Mouse (Mus musculus): ENCODE data around the gene Klrb1.

DNA sequence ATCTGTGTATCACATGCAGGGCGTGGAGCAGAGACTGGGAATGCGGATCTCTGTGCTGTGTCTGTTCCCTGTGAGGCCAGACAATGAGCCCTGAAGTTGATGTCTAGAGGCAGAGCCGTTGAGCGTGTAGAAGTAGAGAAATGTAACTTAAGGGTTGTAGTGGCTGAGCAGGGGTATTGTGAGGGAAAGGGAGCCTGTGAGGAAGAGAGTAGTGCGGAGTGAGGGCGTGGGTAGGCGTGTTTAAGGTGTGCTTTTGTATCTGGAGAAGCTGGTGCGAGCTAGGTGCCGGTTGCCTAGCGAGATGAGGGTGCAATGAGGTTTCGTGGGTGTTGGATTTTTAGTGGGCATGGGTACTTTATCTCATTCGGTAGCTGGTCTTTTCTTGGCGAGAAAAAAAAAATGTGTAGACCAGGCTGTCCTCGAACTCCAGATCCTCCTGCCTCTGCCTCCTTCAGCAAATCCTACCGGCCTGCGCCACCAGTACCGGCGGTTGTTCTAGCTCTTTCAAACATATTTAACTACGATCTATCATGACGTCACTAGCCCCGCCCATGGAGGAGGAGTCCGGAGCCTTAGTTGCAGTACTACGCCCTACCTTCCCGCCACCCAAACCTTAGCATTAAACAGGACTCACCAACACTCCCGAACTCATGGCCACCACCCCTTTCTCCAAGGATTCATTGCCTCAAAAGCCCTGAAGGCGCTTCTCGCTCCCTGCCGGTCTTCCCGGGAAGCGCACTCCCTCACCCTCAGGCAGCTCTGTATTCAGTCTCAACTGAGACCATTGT lies 41.1 kb upstream of the Klrb1 start:
- no peak for TF ChIP-seq TAL1 (IDR thresholded peaks at IDR 0.05; ENCODE audit: low read length)
- TF ChIP-seq GATA1 (IDR thresholded peaks at IDR 0.05; ENCODE audit: low read length): no peak
